In genomic region chr10:121206002-121206742, GRCm38 (mm10) we compare ENCODE assay signal across 8 mouse cellular contexts.
DNase-seq lines count a peak whose midpoint lies in the region; ATAC-seq and TF ChIP-seq lines count a peak whose summit lies in the region.

No protein-coding gene starts in this region.

- H3K27me3 ChIP-seq in forebrain, embryonic 12.5 days: peaks cover 61% of the 10 kb centered on the region

- no peak overlapping the region for H3K4me3 ChIP-seq in forebrain, embryonic 12.5 days (replicated peaks)
- H3K4me3 ChIP-seq in layer of hippocampus, adult 2 months: no peak overlapping the region
- H3K4me3 ChIP-seq in lung, adult 2 months (replicated peaks; ENCODE audit: extremely low read depth, low read depth, low read length): no peak overlapping the region

- 5% methylated on average over 15 of the region's 15 CpGs for WGBS in forebrain, embryonic 12.5 days
- 27% methylated on average over 15 of the region's 15 CpGs for WGBS in lung, adult 2 months

- TF ChIP-seq CTCF in layer of hippocampus, adult 2 months (conservative IDR thresholded peaks at IDR 0.05): 0 out of 2 replicates have a peak, but pooled peaks have one; percentile 6
- no peak for TF ChIP-seq CTCF in lung, adult 2 months (IDR thresholded peaks at IDR 0.05; ENCODE audit: insufficient read depth, low read length)

- H3K27ac ChIP-seq in forebrain, embryonic 12.5 days: peak overlapping the region; percentile 58
- H3K27ac ChIP-seq in layer of hippocampus, adult 2 months: no peak overlapping the region

- H3K4me2 ChIP-seq in forebrain, embryonic 12.5 days: peak overlapping the region; percentile 27

- intact Hi-C loops in gastrocnemius, postnatal 36 days (cut with DNase I): no loop called here

- peak; percentile 58 for DNase-seq in gastrocnemius, postnatal 10 days
- no peak for DNase-seq in gastrocnemius, postnatal 36 days
- peak; percentile 88 for DNase-seq in heart, postnatal 4 days
- DNase-seq in layer of hippocampus, adult 2 months (ENCODE audit: low spot score in 2 of 2): peak; percentile 57 to 64
- DNase-seq in lung, adult 2 months: peak; percentile 85
- DNase-seq in retina, embryonic 14.5 days (ENCODE audit: low spot score): peak; percentile 40
- DNase-seq in thymus, postnatal 14 days: no peak

- no peaks in the 10 kb centered on the region for H3K36me3 ChIP-seq in forebrain, embryonic 12.5 days (replicated peaks)

- no peaks in the 10 kb centered on the region for H3K9me3 ChIP-seq in forebrain, embryonic 12.5 days

- H3K9ac ChIP-seq in forebrain, embryonic 12.5 days: peak overlapping the region; percentile 17; the same call in 1 of the 2 replicates

- TF ChIP-seq POLR2A in lung, adult 2 months (IDR thresholded peaks at IDR 0.05; ENCODE audit: borderline replicate concordance, extremely low read depth, low read depth, low read length): no peak

- H3K4me1 ChIP-seq in forebrain, embryonic 12.5 days: peaks cover 15% of the 10 kb centered on the region
- no peaks in the 10 kb centered on the region; the same call in 1 of the 2 replicates for H3K4me1 ChIP-seq in lung, adult 2 months (ENCODE audit: control insufficient read depth, insufficient read depth, low read length)

- peak; percentile 93 for ATAC-seq in forebrain, embryonic 12.5 days (ENCODE audit: low FRiP score)

Comparison
In these comparisons a context has a peak if more than half of its experiments do, and no peak if none do; other contexts are left out.
1. DNase-seq: peak in gastrocnemius, postnatal 10 days (single experiment), heart, postnatal 4 days (single experiment), layer of hippocampus, adult 2 months (2 of 2), lung, adult 2 months (single experiment) and retina, embryonic 14.5 days (single experiment); none in gastrocnemius, postnatal 36 days (0 of 2) and thymus, postnatal 14 days (single experiment).